Mouse (Mus musculus) lung, postnatal 0 days (tissue): ENCODE data around the gene Kcnj9. TPM values are rescaled to one million over a fixed set of nuclear protein-coding genes. Genes with fewer than 3 reads are reported as not detected.

Experiments used
- ATAC-seq: fragments of 200-750 bp; cut with Nextera tagmentation; 2 replicates; pipeline ENCODE4 v1.8.0; 2017; ENCODE audit warnings: moderate library complexity
- DNase-seq: peaks from one replicate; pipeline ENCODE4 v3.0.0-alpha.2; 2016; ENCODE audit warnings: low spot score
- H3K27ac ChIP-seq: fragments of 300-500 bp; sonication (generic); 2 replicates; pipeline ENCODE4 v1.5.1; 2014; ENCODE audit warnings: antibody characterized with exemption, mild to moderate bottlenecking, low read length, mixed read lengths
- H3K27me3 ChIP-seq: fragments of 300-500 bp; sonication (generic); replicated peaks from 2 replicates; pipeline ENCODE4 v1.6.1; 2014; ENCODE audit warnings: low read length, mixed read lengths; ENCODE audit not compliant: insufficient read depth
- H3K36me3 ChIP-seq: fragments of 300-500 bp; sonication (generic); 2 replicates; pipeline ENCODE4 v1.6.1; 2014; ENCODE audit warnings: low read length, mixed read lengths; ENCODE audit not compliant: insufficient read depth
- H3K4me1 ChIP-seq: fragments of 300-500 bp; sonication (generic); 2 replicates; pipeline ENCODE4 v1.6.1; 2014; ENCODE audit warnings: antibody characterized with exemption, low read depth, low read length, mixed read lengths; ENCODE audit not compliant: insufficient read depth
- H3K4me2 ChIP-seq: fragments of 300-500 bp; sonication (generic); replicated peaks from 2 replicates; pipeline ENCODE4 v1.6.1; 2014; ENCODE audit warnings: low read depth, mild to moderate bottlenecking, low read length, moderate library complexity, mixed read lengths
- H3K4me3 ChIP-seq: fragments of 300-500 bp; sonication (generic); 2 replicates; pipeline ENCODE4 v1.5.1; 2014; ENCODE audit warnings: low read depth, low read length
- H3K9ac ChIP-seq: fragments of 300-500 bp; sonication (generic); replicated peaks from 2 replicates; pipeline ENCODE4 v1.6.1; 2014; ENCODE audit warnings: low read depth, mild to moderate bottlenecking
- H3K9me3 ChIP-seq: fragments of 300-500 bp; sonication (generic); 2 replicates; pipeline ENCODE4 v1.6.1; 2016; ENCODE audit warnings: low read length, mixed read lengths
- CTCF ChIP-seq: IDR thresholded peaks from 2 replicates; pipeline ENCODE4 v1.5.1; 2016; ENCODE audit warnings: antibody characterized with exemption, mild to moderate bottlenecking
- EP300 ChIP-seq: IDR thresholded peaks from 2 replicates; pipeline ENCODE4 v1.6.1; 2016; ENCODE audit warnings: antibody characterized with exemption, mild to moderate bottlenecking, control low read depth
- WGBS: fragments of 180-500 bp; shearing (Covaris S2); extraction: QIAGEN DNeasy Blood & Tissue Kit; methylation state at CpG from one replicate; pipeline ENCODE4 v1.1.7; 2014; 5-methylcytosine and 5-hydroxymethylcytosine counted together
- polyA plus RNA-seq: library from polyadenylated mRNA; unstranded; fragments of >200 nt; fragmentation: Nextera tagmentation; extraction: Ambion mirVana; gene quantifications from 2 replicates; pipeline ENCODE4 v1.2.1, GENCODE M21; 2015

Kcnj9 gene
- polyA plus RNA-seq, 1 experiment from 2014 or later: not detected

DNA sequence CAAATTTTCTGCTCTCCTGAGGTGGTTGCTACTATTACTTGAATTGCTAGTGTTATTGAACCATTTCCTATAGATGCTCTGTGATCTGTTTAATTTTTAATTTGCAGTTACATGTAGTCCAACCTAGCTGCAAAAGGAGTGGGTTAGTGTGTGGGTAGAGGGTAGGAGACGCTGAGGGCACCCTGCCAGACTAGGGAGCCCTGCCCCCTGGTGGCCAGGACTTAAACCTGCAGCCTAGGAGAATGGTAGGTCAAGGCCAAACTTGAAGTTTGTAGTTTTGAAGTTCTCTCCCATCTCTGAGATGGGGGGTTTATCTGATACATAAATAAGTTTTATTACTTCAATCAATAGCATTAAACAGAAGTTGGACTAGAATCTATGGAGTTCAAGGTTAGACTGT, 28.4 kb upstream of the Kcnj9 start:
- no peak overlapping the region for H3K9ac ChIP-seq
- H3K36me3 ChIP-seq: no peaks in the 10 kb centered on the region
- no peaks in the 10 kb centered on the region for H3K9me3 ChIP-seq
- H3K4me1 ChIP-seq: no peaks in the 10 kb centered on the region
- WGBS: 0% methylated on average over 1 of the region's 1 CpGs
- H3K27ac ChIP-seq: no peak overlapping the region
- ATAC-seq: peak; percentile 57
- no peak overlapping the region for H3K4me3 ChIP-seq
- H3K27me3 ChIP-seq: no peaks in the 10 kb centered on the region
- TF ChIP-seq EP300 (no peak), CTCF (peak; percentile 93)
- DNase-seq: peak; percentile 54
- H3K4me2 ChIP-seq: no peak overlapping the region

DNA sequence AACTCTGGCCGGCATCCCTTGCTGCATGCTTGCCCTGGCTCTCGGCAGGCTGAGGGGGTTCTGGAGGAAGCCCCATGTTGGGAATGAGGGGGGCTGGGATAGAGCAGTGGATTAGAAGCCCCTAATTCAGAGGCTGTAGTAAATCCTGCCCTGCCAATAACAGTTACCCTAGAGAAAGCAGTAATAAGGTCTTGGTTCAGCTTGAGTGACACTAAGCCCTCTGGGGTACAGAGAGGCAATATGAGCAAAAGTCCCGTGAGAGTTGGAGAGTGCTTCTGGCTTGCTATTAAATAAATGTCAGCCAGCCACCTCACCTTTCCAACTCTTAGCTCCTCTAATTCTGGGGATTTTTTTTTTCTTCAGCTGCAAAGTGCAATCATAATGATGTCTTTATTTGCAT, 26.2 kb upstream of the Kcnj9 start:
- WGBS: 46% methylated on average over 3 of the region's 3 CpGs
- ATAC-seq: no peak
- no peaks in the 10 kb centered on the region for H3K9me3 ChIP-seq
- no peak overlapping the region for H3K9ac ChIP-seq
- TF ChIP-seq EP300 (no peak), CTCF (no peak)
- no peaks in the 10 kb centered on the region for H3K36me3 ChIP-seq
- no peak for DNase-seq
- peaks cover 7% of the 10 kb centered on the region; the same call in 1 of the 2 replicates for H3K27me3 ChIP-seq
- H3K4me2 ChIP-seq: no peak overlapping the region
- H3K27ac ChIP-seq: no peak overlapping the region
- H3K4me3 ChIP-seq: no peak overlapping the region
- H3K4me1 ChIP-seq: no peaks in the 10 kb centered on the region

DNA sequence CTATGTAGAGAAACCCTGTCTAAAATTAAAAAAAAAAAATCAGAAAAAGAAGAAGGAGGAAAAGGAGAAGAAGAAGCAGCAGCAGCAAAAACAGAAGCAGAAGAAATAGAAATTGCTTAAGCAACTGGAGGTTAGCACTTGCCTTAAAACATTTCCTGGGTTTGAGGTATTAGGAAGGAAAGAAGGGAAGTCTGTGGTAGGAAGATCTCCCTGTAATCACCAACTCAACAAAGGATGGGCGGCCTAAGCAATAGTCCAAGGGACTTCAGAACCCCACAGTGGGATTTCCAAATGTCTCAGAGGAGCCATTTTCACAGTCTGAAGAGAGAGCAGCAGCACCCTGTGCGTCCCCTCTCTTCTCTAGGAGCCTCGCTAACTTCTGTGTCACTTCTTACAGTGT, 23.3 kb upstream of the Kcnj9 start:
- WGBS: 80% methylated on average over 3 of the region's 3 CpGs
- no peak overlapping the region for H3K27ac ChIP-seq
- no peak overlapping the region for H3K4me3 ChIP-seq
- no peak overlapping the region for H3K4me2 ChIP-seq
- no peaks in the 10 kb centered on the region for H3K9me3 ChIP-seq
- no peak overlapping the region for H3K9ac ChIP-seq
- H3K27me3 ChIP-seq: peaks cover 7% of the 10 kb centered on the region; the same call in 1 of the 2 replicates
- ATAC-seq (no peak), DNase-seq (no peak)
- H3K4me1 ChIP-seq: no peaks in the 10 kb centered on the region
- no peaks in the 10 kb centered on the region for H3K36me3 ChIP-seq
- TF ChIP-seq EP300: no peak
- TF ChIP-seq CTCF: no peak

DNA sequence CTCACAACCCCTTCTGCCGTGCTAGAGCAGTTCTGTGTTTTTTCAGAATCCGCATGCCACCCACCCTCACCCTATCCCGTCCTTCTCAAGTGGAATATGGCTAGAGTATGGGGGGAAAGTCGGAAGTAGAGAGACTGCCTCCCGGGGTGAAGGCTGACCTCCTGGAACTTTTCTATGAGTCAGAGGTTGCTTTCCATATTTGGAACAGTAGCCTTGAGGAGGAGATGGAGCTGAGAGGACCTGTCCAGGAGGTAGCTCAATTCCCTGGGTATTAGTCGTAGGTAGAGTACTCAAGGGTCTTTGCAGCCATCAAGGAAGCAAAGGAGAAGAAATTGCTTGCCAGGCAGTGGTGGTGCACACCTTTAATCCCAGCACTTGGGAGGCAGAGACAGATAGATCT, 22.9 kb upstream of the Kcnj9 start:
- TF ChIP-seq EP300 (no peak), CTCF (no peak)
- Histone ChIP-seq H3K4me3 (no peak overlapping the region), H3K27ac (no peak overlapping the region), H3K9ac (no peak overlapping the region), H3K4me1 (no peaks in the 10 kb centered on the region), H3K36me3 (no peaks in the 10 kb centered on the region), H3K27me3 (peaks cover 7% of the 10 kb centered on the region; the same call in 1 of the 2 replicates), H3K9me3 (no peaks in the 10 kb centered on the region), H3K4me2 (no peak overlapping the region)
- DNase-seq (no peak), ATAC-seq (no peak)
- 55% methylated on average over 6 of the region's 6 CpGs for WGBS

DNA sequence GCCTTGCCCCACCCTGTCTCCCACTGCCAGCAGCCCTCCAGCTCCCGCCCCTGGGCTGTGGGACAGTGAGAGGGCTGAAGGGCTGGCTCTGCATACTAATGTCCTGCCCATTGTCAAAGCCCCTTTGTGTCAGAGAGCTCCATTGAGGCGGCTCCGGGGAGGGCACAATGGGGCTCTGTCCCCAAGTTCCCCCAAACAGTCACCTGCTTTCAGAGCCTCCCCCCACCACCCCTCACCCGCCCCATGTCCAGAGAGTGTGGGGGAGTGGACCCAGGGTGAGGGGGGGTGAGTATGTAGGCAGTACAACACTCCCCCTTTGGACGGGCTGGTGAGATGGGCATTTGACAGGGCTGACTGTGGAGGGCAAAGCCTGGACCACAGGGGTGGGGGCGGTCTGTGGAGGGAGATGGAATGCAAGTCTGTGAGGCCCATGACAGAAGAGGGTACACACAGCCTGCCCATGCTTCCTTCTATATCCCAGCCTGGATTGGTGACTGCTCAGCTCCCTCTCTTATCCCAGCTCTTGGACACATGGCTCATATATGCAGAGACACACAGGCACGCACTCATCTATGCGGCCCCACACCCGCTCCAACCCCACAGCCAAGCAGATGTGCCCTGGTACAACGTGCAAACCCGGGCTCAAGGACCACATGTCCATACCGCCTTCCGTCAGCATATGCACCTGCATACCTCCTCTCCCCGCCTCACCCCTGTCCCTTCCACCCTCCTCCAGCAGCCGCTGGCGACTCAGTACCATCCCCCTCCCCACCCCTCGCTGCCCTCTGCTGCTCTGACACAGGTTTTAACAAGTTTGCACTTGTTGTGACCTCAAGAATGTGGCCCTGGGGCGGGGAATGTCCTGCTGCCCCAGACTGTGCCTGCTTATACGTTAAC, 21.0 kb upstream of the Kcnj9 start:
- WGBS: 15% methylated on average over 19 of the region's 19 CpGs
- H3K27me3 ChIP-seq: peaks cover 7% of the 10 kb centered on the region; the same call in 1 of the 2 replicates
- no peaks in the 10 kb centered on the region for H3K36me3 ChIP-seq
- H3K9ac ChIP-seq: no peak overlapping the region
- no peak overlapping the region for H3K27ac ChIP-seq
- H3K4me3 ChIP-seq: no peak overlapping the region
- no peaks in the 10 kb centered on the region for H3K9me3 ChIP-seq
- H3K4me1 ChIP-seq: no peaks in the 10 kb centered on the region
- ATAC-seq (peak; percentile 78), DNase-seq (peak; percentile 57)
- TF ChIP-seq CTCF: no peak
- no peak for TF ChIP-seq EP300
- H3K4me2 ChIP-seq: no peak overlapping the region

DNA sequence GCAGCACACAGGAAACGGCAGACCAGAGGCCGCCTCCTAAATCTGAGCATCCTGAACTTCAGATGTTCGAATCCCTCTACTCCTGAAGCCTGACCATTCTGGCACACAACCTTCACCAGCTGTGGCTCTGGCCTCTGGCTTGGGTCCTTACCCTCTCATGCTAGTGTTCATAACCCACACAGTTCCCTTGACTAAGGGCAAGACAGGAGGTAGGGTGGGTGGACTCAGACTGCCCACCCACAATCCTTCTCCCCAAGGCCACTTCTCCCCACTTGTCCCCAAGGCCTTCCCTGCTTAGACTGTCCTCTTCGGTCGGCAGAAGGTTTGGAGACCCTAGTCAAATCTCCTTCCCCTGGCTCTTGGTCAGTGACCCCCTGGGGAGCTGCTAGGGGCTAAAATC, 20.4 kb upstream of the Kcnj9 start:
- H3K9me3 ChIP-seq: no peaks in the 10 kb centered on the region
- no peak overlapping the region for H3K4me2 ChIP-seq
- no peak overlapping the region for H3K4me3 ChIP-seq
- peaks cover 7% of the 10 kb centered on the region; the same call in 1 of the 2 replicates for H3K27me3 ChIP-seq
- no peak for DNase-seq
- WGBS: 76% methylated on average over 4 of the region's 5 CpGs
- no peaks in the 10 kb centered on the region for H3K4me1 ChIP-seq
- no peak for ATAC-seq
- H3K9ac ChIP-seq: no peak overlapping the region
- TF ChIP-seq EP300 (no peak), CTCF (no peak)
- H3K27ac ChIP-seq: no peak overlapping the region
- no peaks in the 10 kb centered on the region for H3K36me3 ChIP-seq
